Mouse (Mus musculus): ENCODE measurements around the gene Ctbp2. TPM values are rescaled to one million over a fixed set of nuclear protein-coding genes. Genes with fewer than 3 reads are reported as not detected.
A peak's percentile ranks its signal among the peaks of the same experiment; 100 is the strongest.

Gene Ctbp2
- polyA plus RNA-seq, 1 experiment from 2014 or later: 45.6 TPM

DNA sequence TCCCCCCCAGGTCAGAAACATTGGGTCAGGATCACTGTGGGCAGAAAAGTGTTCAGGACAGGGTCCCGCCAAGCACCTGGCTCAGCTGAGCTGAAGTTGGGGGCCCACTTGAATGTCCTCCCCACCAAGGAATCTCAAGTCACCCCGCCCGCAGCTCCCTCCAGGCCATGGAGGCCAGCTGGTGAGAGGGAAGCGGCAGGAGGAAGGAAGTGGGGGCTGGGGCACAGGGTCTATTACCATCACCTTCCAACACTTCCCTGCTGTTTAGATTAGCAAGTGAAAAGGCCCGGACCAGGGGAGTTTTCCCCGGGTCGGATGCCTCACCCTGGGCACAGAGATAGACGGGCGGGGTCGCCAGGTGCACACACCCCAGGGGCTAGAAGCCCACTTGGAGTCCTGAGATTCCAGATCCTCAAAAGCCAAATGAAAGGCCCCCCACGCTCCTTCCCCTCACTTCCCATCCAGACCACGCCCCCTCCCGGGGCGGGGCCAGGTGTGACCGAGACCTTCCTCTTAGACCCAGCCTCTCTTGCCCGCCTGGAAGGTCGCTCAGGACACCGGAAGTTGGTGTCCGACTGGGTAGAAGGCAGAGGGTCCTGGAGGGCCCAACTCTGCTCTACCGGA lies 9.2 kb downstream of the Ctbp2 start:
- Histone ChIP-seq H3K36me3 (ENCODE audit: insufficient read depth, low read length) (no peaks in the 10 kb centered on the region), H3K4me1 (ENCODE audit: insufficient read depth, low read depth, low read length) (peaks cover 40% of the 10 kb centered on the region), H3K9me3 (ENCODE audit: low read length) (no peaks in the 10 kb centered on the region), H3K4me2 (replicated peaks; ENCODE audit: low read depth, low read length) (peak overlapping the region; percentile 49), H3K9ac (replicated peaks; ENCODE audit: low read depth) (no peak overlapping the region), H3K27me3 (replicated peaks; ENCODE audit: insufficient read depth, low read length) (no peaks in the 10 kb centered on the region), H3K27ac (ENCODE audit: low read length) (peak overlapping the region; percentile 33; the same call in 1 of the 2 replicates), H3K4me3 (ENCODE audit: low read depth, low read length) (peak overlapping the region; percentile 12; the same call in 1 of the 2 replicates)
- WGBS: 16% methylated on average over 19 of the region's 20 CpGs
- DNase-seq (ENCODE audit: low spot score): peak; percentile 54
- TF ChIP-seq CTCF (IDR thresholded peaks at IDR 0.05): no peak
- no peak for TF ChIP-seq EP300 (IDR thresholded peaks at IDR 0.05)
- ATAC-seq: peak; percentile 44

DNA sequence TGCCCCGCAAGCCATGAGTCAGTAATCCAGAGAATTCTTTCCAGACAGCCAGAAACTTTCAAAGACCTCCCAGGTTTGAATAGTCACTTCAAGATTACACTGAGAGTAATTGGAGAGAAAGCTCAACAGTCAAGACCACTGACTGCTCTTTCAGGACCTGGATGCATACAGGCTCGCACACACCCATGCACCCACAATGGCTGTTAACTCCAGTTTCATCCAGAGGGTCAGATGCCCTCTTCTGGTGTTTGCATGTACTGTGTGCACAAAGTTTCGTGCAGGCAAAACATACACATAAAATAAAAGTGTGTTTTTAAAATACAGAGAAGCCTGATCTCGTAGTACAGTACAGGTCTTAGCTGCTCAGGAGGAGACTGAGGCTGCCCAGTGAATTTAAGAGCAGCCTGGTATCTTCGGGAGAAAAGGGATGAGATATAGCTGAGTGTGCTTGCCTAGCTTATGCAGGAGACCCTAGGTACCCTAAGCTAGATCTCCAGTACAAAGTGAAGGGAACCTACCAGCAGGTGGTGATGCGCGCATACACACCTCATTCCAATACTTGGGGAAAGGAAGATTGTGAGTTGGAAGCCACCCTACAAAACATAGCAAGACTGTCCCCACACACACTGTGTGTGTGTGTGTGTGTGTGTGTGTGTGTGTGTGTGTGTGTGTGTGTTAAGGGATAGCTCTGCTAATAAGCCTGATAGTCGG lies 10.8 kb downstream of the Ctbp2 start:
- no peak for ATAC-seq
- H3K4me2 ChIP-seq (replicated peaks; ENCODE audit: low read depth, low read length): no peak overlapping the region
- H3K4me1 ChIP-seq (ENCODE audit: insufficient read depth, low read depth, low read length): peaks cover 40% of the 10 kb centered on the region

GRCm38 (mm10) chr7:133112351-133112831 lies 11.8 kb downstream of the Ctbp2 start:
- Histone ChIP-seq H3K4me1 (ENCODE audit: insufficient read depth, low read depth, low read length) (peaks cover 40% of the 10 kb centered on the region), H3K9ac (replicated peaks; ENCODE audit: low read depth) (no peak overlapping the region), H3K9me3 (ENCODE audit: low read length) (no peaks in the 10 kb centered on the region), H3K27ac (ENCODE audit: low read length) (peak overlapping the region; percentile 51; the same call in 1 of the 2 replicates), H3K27me3 (replicated peaks; ENCODE audit: insufficient read depth, low read length) (no peaks in the 10 kb centered on the region), H3K4me2 (replicated peaks; ENCODE audit: low read depth, low read length) (no peak overlapping the region), H3K36me3 (ENCODE audit: insufficient read depth, low read length) (no peaks in the 10 kb centered on the region), H3K4me3 (ENCODE audit: low read depth, low read length) (no peak overlapping the region)
- TF ChIP-seq CTCF (IDR thresholded peaks at IDR 0.05): no peak
- TF ChIP-seq EP300 (IDR thresholded peaks at IDR 0.05): no peak
- ATAC-seq (peak; percentile 57), DNase-seq (ENCODE audit: low spot score) (peak; percentile 44)
- WGBS: 21% methylated on average over 6 of the region's 6 CpGs

More for the DNA sequence above, 10.8 kb downstream of the Ctbp2 start:
- Histone ChIP-seq H3K36me3 (ENCODE audit: insufficient read depth, low read length) (no peaks in the 10 kb centered on the region), H3K27ac (ENCODE audit: low read length) (no peak overlapping the region; the same call in 1 of the 2 replicates), H3K27me3 (replicated peaks; ENCODE audit: insufficient read depth, low read length) (no peaks in the 10 kb centered on the region), H3K9ac (replicated peaks; ENCODE audit: low read depth) (no peak overlapping the region), H3K4me3 (ENCODE audit: low read depth, low read length) (no peak overlapping the region), H3K9me3 (ENCODE audit: low read length) (no peaks in the 10 kb centered on the region)
- 67% methylated on average over 8 of the region's 8 CpGs for WGBS
- peak; percentile 31 for DNase-seq (ENCODE audit: low spot score)
- TF ChIP-seq EP300 (IDR thresholded peaks at IDR 0.05) (no peak), CTCF (IDR thresholded peaks at IDR 0.05) (peak; percentile 61)

DNA sequence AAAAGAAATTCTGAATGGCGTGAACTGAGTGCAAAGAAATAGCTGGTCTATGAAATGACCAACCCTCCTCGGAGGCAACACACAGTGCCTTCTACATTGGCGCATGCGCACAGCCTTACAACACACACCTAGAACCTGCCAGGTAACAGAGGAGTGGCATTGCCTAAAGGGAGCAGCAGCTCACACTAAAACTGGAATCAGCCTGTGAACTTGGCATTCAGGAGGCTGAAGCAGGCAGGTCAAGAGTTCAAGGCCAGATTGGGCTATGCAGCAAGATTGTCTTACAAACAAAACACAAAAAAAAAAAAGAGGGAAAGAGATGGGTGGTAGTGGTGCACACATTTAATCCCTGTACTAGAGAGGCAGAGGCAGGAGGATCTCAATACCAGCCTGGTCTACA lies 14.7 kb downstream of the Ctbp2 start:
- no peak for DNase-seq (ENCODE audit: low spot score)
- Histone ChIP-seq H3K4me2 (replicated peaks; ENCODE audit: low read depth, low read length) (no peak overlapping the region), H3K36me3 (ENCODE audit: insufficient read depth, low read length) (no peaks in the 10 kb centered on the region), H3K27me3 (replicated peaks; ENCODE audit: insufficient read depth, low read length) (no peaks in the 10 kb centered on the region), H3K9me3 (ENCODE audit: low read length) (no peaks in the 10 kb centered on the region), H3K4me1 (ENCODE audit: insufficient read depth, low read depth, low read length) (peaks cover 21% of the 10 kb centered on the region), H3K27ac (ENCODE audit: low read length) (no peak overlapping the region), H3K4me3 (ENCODE audit: low read depth, low read length) (no peak overlapping the region), H3K9ac (replicated peaks; ENCODE audit: low read depth) (no peak overlapping the region)
- no peak for ATAC-seq
- TF ChIP-seq EP300 (IDR thresholded peaks at IDR 0.05) (no peak), CTCF (IDR thresholded peaks at IDR 0.05) (no peak)
- 97% methylated on average over 4 of the region's 4 CpGs for WGBS

DNA sequence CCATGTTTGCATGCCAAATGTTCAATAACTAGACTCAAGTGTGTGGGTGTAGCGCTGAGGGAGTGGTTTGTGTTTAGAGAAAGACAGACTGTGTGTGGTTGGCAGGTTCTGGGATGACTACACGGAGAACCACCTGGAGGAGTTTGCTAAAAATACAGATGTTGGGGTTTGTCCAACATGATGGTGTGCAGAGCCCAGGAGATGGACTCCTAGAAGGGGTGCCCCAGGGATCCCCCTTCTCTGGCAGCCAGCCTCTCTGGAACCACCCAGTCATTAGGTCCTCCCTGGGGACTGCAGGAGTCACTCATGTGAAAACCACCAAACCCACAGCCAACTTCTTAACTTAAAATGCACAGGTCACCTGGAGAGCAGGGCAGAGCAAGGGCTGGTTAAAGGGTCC lies 15.5 kb downstream of the Ctbp2 start:
- WGBS: 63% methylated on average over 2 of the region's 2 CpGs
- Histone ChIP-seq H3K36me3 (ENCODE audit: insufficient read depth, low read length) (no peaks in the 10 kb centered on the region), H3K27me3 (replicated peaks; ENCODE audit: insufficient read depth, low read length) (no peaks in the 10 kb centered on the region), H3K27ac (ENCODE audit: low read length) (no peak overlapping the region), H3K4me3 (ENCODE audit: low read depth, low read length) (no peak overlapping the region), H3K9ac (replicated peaks; ENCODE audit: low read depth) (no peak overlapping the region), H3K4me1 (ENCODE audit: insufficient read depth, low read depth, low read length) (peaks cover 16% of the 10 kb centered on the region; the same call in 1 of the 2 replicates), H3K9me3 (ENCODE audit: low read length) (no peaks in the 10 kb centered on the region), H3K4me2 (replicated peaks; ENCODE audit: low read depth, low read length) (no peak overlapping the region)
- TF ChIP-seq EP300 (IDR thresholded peaks at IDR 0.05) (no peak), CTCF (IDR thresholded peaks at IDR 0.05) (no peak)
- no peak for ATAC-seq
- no peak for DNase-seq (ENCODE audit: low spot score)

DNA sequence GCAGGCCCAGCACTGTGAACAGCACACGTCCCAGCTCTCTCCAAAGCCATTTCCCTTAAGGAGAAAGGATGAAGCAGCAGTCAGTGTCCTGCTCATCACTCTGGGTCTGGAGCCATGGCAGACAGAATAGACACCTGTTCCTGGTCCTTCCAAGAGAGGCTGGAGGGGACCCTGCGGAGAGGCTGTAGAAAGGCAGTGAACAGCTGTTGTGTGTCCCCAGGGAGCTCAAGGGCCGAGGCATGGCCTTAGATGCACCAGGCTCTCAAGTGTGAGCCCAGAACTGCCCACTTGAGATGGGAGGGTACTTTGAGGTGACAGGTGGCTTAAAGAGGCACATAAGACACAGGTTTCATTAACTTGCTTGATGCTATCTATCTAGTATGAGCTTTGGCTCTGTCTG lies 21.6 kb downstream of the Ctbp2 start:
- DNase-seq (ENCODE audit: low spot score) (no peak), ATAC-seq (no peak)
- Histone ChIP-seq H3K9ac (replicated peaks; ENCODE audit: low read depth) (no peak overlapping the region), H3K9me3 (ENCODE audit: low read length) (no peaks in the 10 kb centered on the region), H3K4me2 (replicated peaks; ENCODE audit: low read depth, low read length) (no peak overlapping the region), H3K27ac (ENCODE audit: low read length) (no peak overlapping the region), H3K4me1 (ENCODE audit: insufficient read depth, low read depth, low read length) (peaks cover 11% of the 10 kb centered on the region), H3K36me3 (ENCODE audit: insufficient read depth, low read length) (no peaks in the 10 kb centered on the region), H3K27me3 (replicated peaks; ENCODE audit: insufficient read depth, low read length) (no peaks in the 10 kb centered on the region), H3K4me3 (ENCODE audit: low read depth, low read length) (no peak overlapping the region)
- TF ChIP-seq CTCF (IDR thresholded peaks at IDR 0.05): no peak
- TF ChIP-seq EP300 (IDR thresholded peaks at IDR 0.05): no peak
- WGBS: 54% methylated on average over 3 of the region's 3 CpGs
